Mouse (Mus musculus): ENCODE measurements around the gene Srsf1. TPM values are rescaled to one million over a fixed set of nuclear protein-coding genes. Genes with fewer than 3 reads are reported as not detected.

The Srsf1 gene
- total and polyA plus RNA-seq, 3 experiments, result 416 to 812 (median 730) TPM

GRCm38 (mm10) chr11:88057788-88058187 is 10.6 kb downstream of the Srsf1 start:
- Histone ChIP-seq H3K4me1 (ENCODE audit: control insufficient read depth in 1 of 2, insufficient read depth in 2 of 2) (peaks cover 0 to 11% of the 10 kb centered on the region in 2 experiments; a peak in 2 of 4 replicates), H3K4me2 (ENCODE audit: insufficient read depth, low read depth, poor library complexity, severe bottlenecking) (no peak overlapping the region), H3K79me2 (replicated peaks; ENCODE audit: control insufficient read depth, extremely low read depth, insufficient read depth, poor library complexity, severe bottlenecking) (no peaks in the 10 kb centered on the region), H3K27me3 (replicated peaks) (no peaks in the 10 kb centered on the region), H3K4me3 (replicated peaks in 1 of 3; ENCODE audit: low read depth in 2 of 3, low read length in 2 of 3, poor library complexity in 1 of 3) (no peak overlapping the region), H3K9me3 (replicated peaks; ENCODE audit: low read length) (no peaks in the 10 kb centered on the region), H3K36me3 (replicated peaks in 1 of 2; ENCODE audit: control insufficient read depth in 1 of 2, insufficient read depth in 1 of 2, low read length in 1 of 2) (peaks cover 4 to 37% of the 10 kb centered on the region in 2 experiments), H3K27ac (ENCODE audit: insufficient read depth, low read depth) (no peak overlapping the region), H3K9ac (ENCODE audit: insufficient read depth, low read depth) (no peak overlapping the region)
- dilution Hi-C loops (cut with MboI; ENCODE audit: extremely low pct_ligation_motif_present, extremely low pct_unique_long_range_greater_than_20kb, low sequenced_read_pairs), result loop anchor here (25.0 kb wide), 1 partner anchor 130 kb away; no protein-coding TSS in a partner anchor
- in situ Hi-C loops (cut with MboI; ENCODE audit: low pct_ligation_motif_present, low pct_unique_long_range_greater_than_20kb, low sequenced_read_pairs), result loop anchor here (5.0 kb wide), 2 partner anchors 90 to 140 kb away; no protein-coding TSS in a partner anchor
- DNase-seq (ENCODE audit: extremely low read depth), result no peak
- TF ChIP-seq NELFE (IDR thresholded peaks at IDR 0.05; ENCODE audit: low read depth, low read length) (no peak), SMC3 (IDR thresholded peaks at IDR 0.05; ENCODE audit: low read depth, low read length) (no peak), KAT2A (IDR thresholded peaks at IDR 0.05; ENCODE audit: insufficient replicate concordance, low read length) (no peak), RCOR1 (conservative IDR thresholded peaks at IDR 0.05; ENCODE audit: low read depth, low read length) (no peak), UBTF (IDR thresholded peaks at IDR 0.05; ENCODE audit: low read depth, low read length) (no peak), POLR2A (IDR thresholded peaks at IDR 0.05; ENCODE audit: low read depth, low read length) (no peak), USF2 (conservative IDR thresholded peaks at IDR 0.05; ENCODE audit: low read depth, low read length) (no peak), TCF12 (IDR thresholded peaks at IDR 0.05; ENCODE audit: low read depth, low read length) (no peak), TBP (conservative IDR thresholded peaks at IDR 0.05; ENCODE audit: low read depth, low read length) (no peak), MYC (IDR thresholded peaks at IDR 0.05; ENCODE audit: low read depth, low read length) (no peak), EP300 (IDR thresholded peaks at IDR 0.05; ENCODE audit: low read length) (no peak)

GRCm38 (mm10) chr11:88059141-88059540 is 12.0 kb downstream of the Srsf1 start:
- no peak overlapping the region for H3K27ac ChIP-seq (ENCODE audit: insufficient read depth, low read depth)
- H3K36me3 ChIP-seq (replicated peaks in 1 of 2; ENCODE audit: control insufficient read depth in 1 of 2, insufficient read depth in 1 of 2, low read length in 1 of 2), result peaks cover 2 to 25% of the 10 kb centered on the region in 2 experiments
- H3K27me3 ChIP-seq (replicated peaks), result no peaks in the 10 kb centered on the region
- no peaks in the 10 kb centered on the region for H3K9me3 ChIP-seq (replicated peaks; ENCODE audit: low read length)
- H3K79me2 ChIP-seq (replicated peaks; ENCODE audit: control insufficient read depth, extremely low read depth, insufficient read depth, poor library complexity, severe bottlenecking), result no peaks in the 10 kb centered on the region
- no peak overlapping the region for H3K4me3 ChIP-seq (replicated peaks in 1 of 3; ENCODE audit: low read depth in 2 of 3, low read length in 2 of 3, poor library complexity in 1 of 3)
- H3K4me1 ChIP-seq (ENCODE audit: control insufficient read depth in 1 of 2, insufficient read depth in 2 of 2), result peaks cover 0 to 3% of the 10 kb centered on the region in 2 experiments; a peak in 1 of 4 replicates
- in situ Hi-C loops (cut with MboI; ENCODE audit: low pct_ligation_motif_present, low pct_unique_long_range_greater_than_20kb, low sequenced_read_pairs) (loop anchor here (5.0 kb wide), 2 partner anchors 92 to 138 kb away; no protein-coding TSS in a partner anchor), dilution Hi-C loops (cut with MboI; ENCODE audit: extremely low pct_ligation_motif_present, extremely low pct_unique_long_range_greater_than_20kb, low sequenced_read_pairs) (loop anchor here (25.0 kb wide), 1 partner anchor 128 kb away; no protein-coding TSS in a partner anchor)
- no peak overlapping the region for H3K9ac ChIP-seq (ENCODE audit: insufficient read depth, low read depth)
- H3K4me2 ChIP-seq (ENCODE audit: insufficient read depth, low read depth, poor library complexity, severe bottlenecking), result no peak overlapping the region
- TF ChIP-seq UBTF (IDR thresholded peaks at IDR 0.05; ENCODE audit: low read depth, low read length) (no peak), ZMIZ1 (IDR thresholded peaks at IDR 0.05; ENCODE audit: low read depth, low read length) (no peak), MAZ (IDR thresholded peaks at IDR 0.05; ENCODE audit: low read depth, low read length) (no peak), JUND (conservative IDR thresholded peaks at IDR 0.05; ENCODE audit: low read depth, low read length) (no peak), CTCF (conservative IDR thresholded peaks at IDR 0.05 in 1 of 2, IDR thresholded peaks at IDR 0.05 in 1 of 2; ENCODE audit: low read depth in 2 of 2, low read length in 2 of 2) (peak in 1 of 2 experiments; percentile 89; a peak in 2 of 4 replicates), BHLHE40 (IDR thresholded peaks at IDR 0.05; ENCODE audit: low read depth, low read length) (no peak), MAX (IDR thresholded peaks at IDR 0.05; ENCODE audit: low read length) (no peak), POLR2A (IDR thresholded peaks at IDR 0.05; ENCODE audit: low read depth, low read length) (no peak)
- DNase-seq (ENCODE audit: extremely low read depth), result peak; percentile 77

Data from CH12.LX (cell line).